Mouse (Mus musculus): ENCODE measurements around the gene Ube2l3. TPM values are rescaled to one million over a fixed set of nuclear protein-coding genes. Genes with fewer than 3 reads are reported as not detected.

Ube2l3 gene
- total RNA-seq, 2 experiments from 2014 or later = 116 to 120 TPM

Small RNA genes within 50 kb of the gene (microRNA-seq; reads per million reads assigned to microRNA genes)
- gene Mir130b (114 to 118 reads per million in 2 experiments), gene Mir301b (0.54 to 0.76 reads per million in 2 experiments)

Other genes with a start within 250 kb of the Ube2l3 start
- 100 to 1,000 TPM in 1 of 2 experiments, 10 to 100 TPM in 1; 94.8 to 112 TPM for gene Mapk1, start 219.3 kb downstream of the Ube2l3 start, total RNA-seq (2021)
- 1 to 10 TPM; 1.0 to 1.6 TPM for gene Ypel1, start 133.0 kb downstream of the Ube2l3 start, total RNA-seq (2021)
- 10 to 100 TPM; 32.4 to 39.4 TPM for gene Ppil2, start 91.4 kb downstream of the Ube2l3 start, total RNA-seq (2021)
- not detected for gene 2610318N02Rik, start 77.5 kb downstream of the Ube2l3 start, total RNA-seq (2021)
- 10 to 100 TPM; 13.8 to 22.2 TPM for gene Sdf2l1, start 70.3 kb downstream of the Ube2l3 start, total RNA-seq (2021)
- 1 to 10 TPM; 2.3 to 3.1 TPM for gene Ydjc, start 58.0 kb downstream of the Ube2l3 start, total RNA-seq (2021)
- under 1 TPM in 1 of 2 experiments, not detected in 1; 0.08 TPM for gene Ccdc116, start 55.4 kb downstream of the Ube2l3 start, total RNA-seq (2021)
- gene Rimbp3, start 6.0 kb upstream of the Ube2l3 start, total RNA-seq (2021) = under 1 TPM; 0.07 to 0.26 TPM
- gene Hic2, start 30.9 kb upstream of the Ube2l3 start, total RNA-seq (2021) = 1 to 10 TPM; 1.3 to 1.5 TPM
- 1 to 10 TPM; 1.2 to 1.6 TPM for gene Tmem191c, start 73.4 kb upstream of the Ube2l3 start, total RNA-seq (2021)
- gene Serpind1, start 128.7 kb upstream of the Ube2l3 start, total RNA-seq (2021) = 1 to 10 TPM; 1.2 to 1.3 TPM
- 10 to 100 TPM; 15.8 to 17.0 TPM for gene Snap29, start 203.3 kb upstream of the Ube2l3 start, total RNA-seq (2021)
- gene Pi4ka, start 203.7 kb upstream of the Ube2l3 start, total RNA-seq (2021) = 10 to 100 TPM; 54.9 to 63.4 TPM
- 10 to 100 TPM; 28.9 to 29.4 TPM for gene Crkl, start 249.3 kb upstream of the Ube2l3 start, total RNA-seq (2021)